In genomic region chr2:160002695-160003094, GRCm38 (mm10) we compare ENCODE assay signal across 12 mouse cellular contexts.
DNase-seq lines count a peak whose midpoint lies in the region; ATAC-seq lines count a peak whose summit lies in the region.
"Had no signal": no experiment of that assay in that cellular context is flagged by ENCODE, and none has a peak within 500 bp of the region (broad histone marks: within the 10 kb centered on the region; RNA-seq: fewer than 3 reads in every experiment).

No protein-coding gene starts in this region.

- intact Hi-C loops in left cerebral cortex, postnatal 4 days (cut with DNase I) = no loop called here
- intact Hi-C loops in left cerebral cortex, postnatal 14 days (cut with DNase I) = no loop called here

- H3K4me2 ChIP-seq in embryonic facial prominence, embryonic 14.5 days (ENCODE audit: low read depth, low read length) = no peak overlapping the region
- no peak overlapping the region for H3K4me2 ChIP-seq in heart, embryonic 16.5 days (ENCODE audit: low read depth, low read length)
- H3K4me2 ChIP-seq: midbrain, embryonic 11.5 days; neural tube, embryonic 15.5 days had no signal

- ATAC-seq in embryonic facial prominence, embryonic 14.5 days (ENCODE audit: low read depth) = peak; percentile 37; the same call in 1 of the 2 replicates
- no peak for ATAC-seq in heart, embryonic 16.5 days (replicated peaks; ENCODE audit: extremely low read depth, insufficient read depth, low FRiP score)
- ATAC-seq in inflammation-experienced regulatory T-cells, adult 6 months = no peak
- ATAC-seq in activated CD4-positive, CD25-positive, alpha-beta regulatory T cell, adult 4 months = no peak

- no peak overlapping the region for H3K4me3 ChIP-seq in embryonic facial prominence, embryonic 14.5 days (ENCODE audit: low read depth, low read length)
- no peak overlapping the region for H3K4me3 ChIP-seq in embryonic facial prominence, embryonic 10.5 days
- no peak overlapping the region for H3K4me3 ChIP-seq in heart, embryonic 16.5 days (ENCODE audit: low read length)
- H3K4me3 ChIP-seq: limb, embryonic 10.5 days; neural tube, embryonic 15.5 days had no signal

- no peaks in the 10 kb centered on the region for H3K27me3 ChIP-seq in embryonic facial prominence, embryonic 14.5 days (replicated peaks; ENCODE audit: control insufficient read depth, insufficient read depth, low read length)
- H3K27me3 ChIP-seq in embryonic facial prominence, embryonic 10.5 days (replicated peaks; ENCODE audit: low read depth, poor library complexity, severe bottlenecking) = no peaks in the 10 kb centered on the region
- H3K27me3 ChIP-seq in heart, embryonic 16.5 days (ENCODE audit: control insufficient read depth, insufficient read depth, low read length) = no peaks in the 10 kb centered on the region

- no peaks in the 10 kb centered on the region for H3K9me3 ChIP-seq in embryonic facial prominence, embryonic 14.5 days (ENCODE audit: control insufficient read depth, low read length)
- no peaks in the 10 kb centered on the region for H3K9me3 ChIP-seq in embryonic facial prominence, embryonic 10.5 days
- H3K9me3 ChIP-seq in heart, embryonic 16.5 days (replicated peaks; ENCODE audit: control insufficient read depth, low read length) = no peaks in the 10 kb centered on the region
- H3K9me3 ChIP-seq: limb, embryonic 10.5 days; neural tube, embryonic 15.5 days had no signal

- H3K27ac ChIP-seq in embryonic facial prominence, embryonic 14.5 days (replicated peaks; ENCODE audit: low read depth, low read length) = no peak overlapping the region
- H3K27ac ChIP-seq in embryonic facial prominence, embryonic 10.5 days (replicated peaks) = no peak overlapping the region
- no peak overlapping the region for H3K27ac ChIP-seq in heart, embryonic 16.5 days (ENCODE audit: low read length)
- H3K27ac ChIP-seq: limb, embryonic 10.5 days; neural tube, embryonic 15.5 days had no signal

- DNase-seq in embryonic facial prominence, embryonic 14.5 days (ENCODE audit: low spot score) = peak; percentile 56
- no peak for DNase-seq in embryonic facial prominence, embryonic 10.5 days (ENCODE audit: low spot score)
- DNase-seq in left cerebral cortex, postnatal 4 days = peak; percentile 12
- DNase-seq in left cerebral cortex, postnatal 14 days (ENCODE audit: low spot score in 2 of 2) = no peak
- DNase-seq in kidney, postnatal 14 days = peak; percentile 29
- DNase-seq: lung, adult 18-20 months had no signal

- WGBS in embryonic facial prominence, embryonic 14.5 days = 51% methylated on average over 3 of the region's 3 CpGs
- WGBS in embryonic facial prominence, embryonic 10.5 days = 62% methylated on average over 3 of the region's 3 CpGs
- WGBS in heart, embryonic 16.5 days = 46% methylated on average over 3 of the region's 3 CpGs

- H3K9ac ChIP-seq in embryonic facial prominence, embryonic 14.5 days (ENCODE audit: low read depth, low read length) = no peak overlapping the region
- H3K9ac ChIP-seq in heart, embryonic 16.5 days (ENCODE audit: low read length) = 0 out of 2 replicates have a peak overlapping the region, but pooled peaks have one; percentile 4
- H3K9ac ChIP-seq: neural tube, embryonic 15.5 days had no signal

- H3K4me1 ChIP-seq in embryonic facial prominence, embryonic 14.5 days (ENCODE audit: control insufficient read depth, insufficient read depth, low read length) = no peaks in the 10 kb centered on the region
- 0 out of 2 replicates have a peak, but pooled peaks cover 5% of the 10 kb centered on the region for H3K4me1 ChIP-seq in embryonic facial prominence, embryonic 10.5 days
- H3K4me1 ChIP-seq in heart, embryonic 16.5 days (ENCODE audit: control insufficient read depth, insufficient read depth, low read length) = peaks cover 4% of the 10 kb centered on the region
- H3K4me1 ChIP-seq: limb, embryonic 10.5 days; neural tube, embryonic 15.5 days had no signal

- H3K36me3 ChIP-seq in embryonic facial prominence, embryonic 14.5 days (ENCODE audit: control insufficient read depth, insufficient read depth, low read length) = no peaks in the 10 kb centered on the region
- H3K36me3 ChIP-seq in embryonic facial prominence, embryonic 10.5 days (replicated peaks) = no peaks in the 10 kb centered on the region
- no peaks in the 10 kb centered on the region for H3K36me3 ChIP-seq in heart, embryonic 16.5 days (ENCODE audit: control insufficient read depth, insufficient read depth)
- H3K36me3 ChIP-seq: limb, embryonic 10.5 days; neural tube, embryonic 15.5 days had no signal

Comparison
In these comparisons a context has a peak if more than half of its experiments do, and no peak if none do; other contexts are left out.
1. DNase-seq: peak in embryonic facial prominence, embryonic 14.5 days (single experiment), left cerebral cortex, postnatal 4 days (single experiment) and kidney, postnatal 14 days (single experiment); none in embryonic facial prominence, embryonic 10.5 days (single experiment) and left cerebral cortex, postnatal 14 days (0 of 2).